Mouse (Mus musculus) kidney, embryonic 16.5 days (tissue): ENCODE results near the gene Snx29. TPM values are rescaled to one million over a fixed set of nuclear protein-coding genes. Genes with fewer than 3 reads are reported as not detected.
"Not testable (repeated sequence)": the region's sequence is repeated elsewhere in the genome, so short reads cannot be mapped to it uniquely, and the experiment has no call there.

Source experiments
- ATAC-seq: fragments of 200-750 bp; cut with Nextera tagmentation; 2 replicates; pipeline ENCODE4 v1.8.0; 2017; ENCODE audit warnings: moderate TSS enrichment; ENCODE audit not compliant: low FRiP score, low TSS enrichment
- H3K27ac ChIP-seq: fragments of 300-500 bp; sonication (generic); 2 replicates; pipeline ENCODE4 v1.5.1; 2014; ENCODE audit warnings: low read length
- H3K27me3 ChIP-seq: fragments of 300-500 bp; sonication (generic); 2 replicates; pipeline ENCODE4 v1.6.1; 2014; ENCODE audit warnings: low read length, control low read depth, mixed read lengths; ENCODE audit not compliant: insufficient read depth
- H3K36me3 ChIP-seq: fragments of 300-500 bp; sonication (generic); 2 replicates; pipeline ENCODE4 v1.6.1; 2014; ENCODE audit warnings: low read length, control low read depth, mixed read lengths; ENCODE audit not compliant: insufficient read depth
- H3K4me1 ChIP-seq: fragments of 300-500 bp; sonication (generic); 2 replicates; pipeline ENCODE4 v1.6.1; 2014; ENCODE audit warnings: low read length, control low read depth, mixed read lengths; ENCODE audit not compliant: insufficient read depth
- H3K4me2 ChIP-seq: fragments of 300-500 bp; sonication (generic); replicated peaks from 2 replicates; pipeline ENCODE4 v1.6.1; 2014; ENCODE audit warnings: low read depth, low read length
- H3K4me3 ChIP-seq: fragments of 300-500 bp; sonication (generic); 2 replicates; pipeline ENCODE4 v1.5.1; 2014; ENCODE audit warnings: mild to moderate bottlenecking, low read length
- H3K9ac ChIP-seq: fragments of 300-500 bp; sonication (generic); replicated peaks from 2 replicates; pipeline ENCODE4 v1.6.1; 2014; ENCODE audit warnings: low read length
- H3K9me3 ChIP-seq: fragments of 300-500 bp; sonication (generic); 2 replicates; pipeline ENCODE4 v1.6.1; 2016; ENCODE audit warnings: low read length, control low read depth
- WGBS: fragments of 180-500 bp; shearing (Covaris S2); extraction: QIAGEN DNeasy Blood & Tissue Kit; methylation state at CpG from one replicate; pipeline ENCODE4 v1.1.7; 2014; 5-methylcytosine and 5-hydroxymethylcytosine counted together
- polyA plus RNA-seq: library from polyadenylated mRNA; unstranded; fragments of >200 nt; fragmentation: Nextera tagmentation; extraction: Ambion mirVana; gene quantifications from 2 replicates; pipeline ENCODE4 v1.2.1, GENCODE M21; 2015

The Snx29 gene
- polyA plus RNA-seq, 1 experiment from 2014 or later, result 15.7 TPM

DNA sequence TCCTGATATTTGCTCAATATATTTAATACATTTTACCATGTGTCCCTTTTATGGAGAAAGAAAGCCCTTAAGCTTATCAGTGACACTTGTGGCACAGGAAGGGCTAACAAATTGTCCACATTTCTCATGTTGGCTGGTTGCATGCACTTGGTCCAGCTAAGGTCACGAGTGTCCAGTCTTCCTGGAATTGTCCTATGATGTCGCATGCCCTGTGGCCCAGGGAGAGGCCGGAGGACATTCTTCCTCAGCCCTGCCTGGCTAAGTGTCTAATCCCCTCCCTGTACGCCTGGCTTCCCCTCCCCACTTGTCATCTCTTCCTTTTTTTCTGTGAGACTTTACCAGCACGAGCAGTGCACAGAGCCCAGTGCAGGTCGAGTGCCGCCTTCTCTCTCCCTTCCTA, 29.2 kb downstream of the Snx29 start:
- no peak overlapping the region for H3K4me2 ChIP-seq
- no peak overlapping the region for H3K4me3 ChIP-seq
- H3K36me3 ChIP-seq, result no peaks in the 10 kb centered on the region
- no peak for ATAC-seq
- no peak overlapping the region for H3K27ac ChIP-seq
- no peaks in the 10 kb centered on the region for H3K27me3 ChIP-seq
- H3K9ac ChIP-seq, result no peak overlapping the region
- H3K4me1 ChIP-seq, result no peaks in the 10 kb centered on the region
- 81% methylated on average over 7 of the region's 7 CpGs for WGBS
- H3K9me3 ChIP-seq, result no peaks in the 10 kb centered on the region

DNA sequence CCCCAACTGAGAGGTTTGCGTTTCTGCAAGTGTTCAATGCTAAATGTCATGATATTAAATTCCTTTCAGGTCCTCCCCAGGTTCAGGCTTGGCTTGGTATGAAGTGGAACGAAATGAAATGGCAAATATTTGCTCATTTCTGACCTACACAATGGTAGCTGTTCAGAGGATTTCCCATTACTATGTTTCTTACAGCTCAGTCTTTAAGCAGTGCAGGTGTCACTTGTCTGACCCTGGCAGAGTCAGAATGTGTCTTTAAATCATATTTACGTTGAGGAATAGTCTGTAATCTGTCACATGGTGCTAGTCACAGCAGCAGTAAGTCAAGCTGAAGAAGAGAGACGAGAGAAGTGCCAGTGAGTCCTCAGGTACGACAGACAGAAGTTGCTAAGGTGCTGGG, 36.5 kb downstream of the Snx29 start:
- Histone ChIP-seq H3K9me3 (no peaks in the 10 kb centered on the region), H3K4me2 (no peak overlapping the region), H3K4me1 (no peaks in the 10 kb centered on the region), H3K27ac (no peak overlapping the region), H3K4me3 (no peak overlapping the region), H3K27me3 (no peaks in the 10 kb centered on the region), H3K36me3 (peaks cover 6% of the 10 kb centered on the region; the same call in 1 of the 2 replicates), H3K9ac (no peak overlapping the region)
- 59% methylated on average over 5 of the region's 5 CpGs for WGBS
- no peak for ATAC-seq

DNA sequence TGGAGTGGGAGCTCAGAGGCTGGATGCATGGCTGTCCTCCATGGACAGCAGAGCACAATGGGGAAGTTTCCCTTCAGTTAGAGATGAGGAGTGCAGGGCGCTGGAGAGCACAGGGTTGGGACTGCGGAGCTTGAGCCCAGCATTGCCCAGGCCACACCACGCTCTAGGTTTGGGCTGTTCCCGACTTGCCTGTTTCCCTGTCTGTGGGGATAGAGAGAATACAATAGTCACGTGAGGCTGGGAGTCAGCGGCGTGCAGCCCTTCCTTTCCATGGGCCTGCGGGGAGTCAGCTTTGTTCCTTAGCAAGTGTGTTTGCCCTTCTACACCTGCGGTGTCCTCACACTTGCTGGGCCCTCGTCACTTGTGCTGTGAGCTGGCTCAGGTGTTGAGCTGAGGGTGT, 37.2 kb downstream of the Snx29 start:
- Histone ChIP-seq H3K4me3 (no peak overlapping the region), H3K4me2 (no peak overlapping the region), H3K36me3 (peaks cover 6% of the 10 kb centered on the region; the same call in 1 of the 2 replicates), H3K27me3 (no peaks in the 10 kb centered on the region), H3K9ac (no peak overlapping the region), H3K9me3 (no peaks in the 10 kb centered on the region), H3K27ac (no peak overlapping the region), H3K4me1 (peaks cover 1% of the 10 kb centered on the region; the same call in 1 of the 2 replicates)
- no peak for ATAC-seq
- WGBS, result 58% methylated on average over 10 of the region's 10 CpGs

DNA sequence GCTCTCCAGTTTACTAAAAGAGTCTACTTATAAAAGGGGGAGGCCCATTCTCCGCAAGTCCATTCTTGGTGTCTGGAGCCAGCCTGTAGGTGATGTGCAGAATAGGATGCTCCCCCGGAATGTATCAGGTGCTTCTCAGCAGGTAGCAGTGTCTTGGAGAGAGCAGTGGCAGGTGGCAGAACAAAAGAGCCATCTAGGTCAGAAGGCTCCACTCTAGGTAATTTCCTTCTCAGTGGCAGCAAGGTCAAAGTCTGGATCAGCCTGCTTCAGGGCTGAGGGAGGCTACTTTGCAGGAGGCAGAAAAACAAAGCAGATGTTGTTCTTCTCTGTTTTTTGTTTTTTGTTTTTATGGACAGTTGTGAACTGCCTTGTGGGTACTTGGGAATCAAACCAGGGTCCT, 37.9 kb downstream of the Snx29 start:
- WGBS, result 91% methylated on average over 2 of the region's 2 CpGs
- H3K4me3 ChIP-seq, H3K4me1 ChIP-seq, H3K27ac ChIP-seq, H3K9me3 ChIP-seq, H3K27me3 ChIP-seq, ATAC-seq, H3K4me2 ChIP-seq, H3K9ac ChIP-seq, H3K36me3 ChIP-seq: not testable (repeated sequence)

DNA sequence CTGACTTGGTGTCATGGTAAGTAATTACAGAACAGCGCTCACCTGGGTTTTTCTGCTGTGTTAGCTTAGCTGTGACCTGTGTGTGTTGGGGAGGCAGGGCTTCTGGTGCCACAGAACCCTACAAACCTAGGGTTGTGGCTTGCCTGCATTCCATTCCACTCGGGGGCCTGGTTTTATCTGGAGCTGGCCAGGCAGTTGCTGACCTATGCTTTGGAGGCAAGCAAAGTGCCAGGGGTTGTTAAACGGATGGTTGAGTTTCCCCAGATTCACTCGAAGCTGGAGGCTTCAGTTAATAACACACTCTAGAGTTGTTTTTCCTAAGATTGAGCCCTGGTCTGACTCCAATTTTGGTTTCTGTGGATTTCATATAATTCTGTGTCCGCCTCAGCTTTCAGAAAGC, 42.9 kb downstream of the Snx29 start:
- Histone ChIP-seq H3K36me3 (0 out of 2 replicates have a peak, but pooled peaks cover 2% of the 10 kb centered on the region), H3K9me3 (no peaks in the 10 kb centered on the region), H3K27me3 (no peaks in the 10 kb centered on the region), H3K27ac (peak overlapping the region; percentile 92), H3K4me3 (no peak overlapping the region), H3K4me2 (no peak overlapping the region), H3K4me1 (peaks cover 31% of the 10 kb centered on the region), H3K9ac (no peak overlapping the region)
- 29% methylated on average over 5 of the region's 5 CpGs for WGBS
- ATAC-seq, result peak; percentile 88

DNA sequence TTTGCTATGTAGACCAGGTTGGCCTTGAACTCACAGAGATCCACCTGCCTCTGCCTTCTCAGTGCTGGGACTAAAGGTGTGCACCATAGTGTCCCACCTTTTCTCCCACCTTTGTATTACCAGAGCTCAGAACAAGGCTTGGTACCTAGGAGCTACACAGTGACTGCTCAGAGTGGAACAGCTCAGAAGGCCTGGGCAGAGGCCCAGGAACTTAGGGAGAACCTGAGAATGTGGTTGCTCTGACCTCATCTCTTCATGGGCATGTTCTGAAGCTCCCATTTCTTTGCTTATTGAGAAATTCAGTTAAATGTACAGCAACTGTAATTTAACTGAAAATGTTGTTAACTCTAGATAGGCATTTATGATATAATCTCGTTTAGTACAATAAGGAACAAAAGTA, 44.1 kb downstream of the Snx29 start:
- Histone ChIP-seq H3K36me3 (0 out of 2 replicates have a peak, but pooled peaks cover 2% of the 10 kb centered on the region), H3K9ac (no peak overlapping the region), H3K4me1 (peaks cover 31% of the 10 kb centered on the region), H3K4me3 (no peak overlapping the region), H3K9me3 (no peaks in the 10 kb centered on the region), H3K4me2 (no peak overlapping the region), H3K27me3 (no peaks in the 10 kb centered on the region), H3K27ac (peak overlapping the region; percentile 92; the same call in 1 of the 2 replicates)
- no peak for ATAC-seq
- 67% methylated on average over 1 of the region's 1 CpGs for WGBS

DNA sequence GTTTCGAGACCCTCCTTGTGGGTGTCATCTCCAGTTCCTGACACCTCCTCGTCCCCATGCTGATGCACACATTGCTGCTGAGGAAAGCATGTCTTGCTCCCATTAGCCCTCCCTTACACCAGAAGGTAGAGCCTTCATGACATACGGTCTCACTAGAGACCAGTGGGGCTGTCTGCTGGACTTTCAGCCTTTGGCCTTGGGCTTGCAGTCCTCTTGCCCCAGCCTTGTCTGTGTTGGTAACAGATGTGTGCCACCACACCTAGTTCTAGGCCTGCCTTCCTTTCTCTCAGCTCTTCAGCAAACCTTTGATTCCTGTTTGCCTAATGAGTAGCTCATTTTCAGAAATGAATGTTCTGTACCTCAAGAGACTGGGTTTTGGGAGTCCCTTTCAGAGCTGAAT, 45.7 kb downstream of the Snx29 start:
- H3K4me3 ChIP-seq, result no peak overlapping the region
- H3K36me3 ChIP-seq, result 0 out of 2 replicates have a peak, but pooled peaks cover 2% of the 10 kb centered on the region
- no peak overlapping the region for H3K4me2 ChIP-seq
- H3K27ac ChIP-seq, result peak overlapping the region; percentile 48; the same call in 1 of the 2 replicates
- H3K9ac ChIP-seq, result 0 out of 2 replicates have a peak overlapping the region, but pooled peaks have one; percentile 26
- 84% methylated on average over 3 of the region's 3 CpGs for WGBS
- no peaks in the 10 kb centered on the region for H3K9me3 ChIP-seq
- ATAC-seq, result no peak
- H3K27me3 ChIP-seq, result no peaks in the 10 kb centered on the region
- peaks cover 31% of the 10 kb centered on the region for H3K4me1 ChIP-seq

DNA sequence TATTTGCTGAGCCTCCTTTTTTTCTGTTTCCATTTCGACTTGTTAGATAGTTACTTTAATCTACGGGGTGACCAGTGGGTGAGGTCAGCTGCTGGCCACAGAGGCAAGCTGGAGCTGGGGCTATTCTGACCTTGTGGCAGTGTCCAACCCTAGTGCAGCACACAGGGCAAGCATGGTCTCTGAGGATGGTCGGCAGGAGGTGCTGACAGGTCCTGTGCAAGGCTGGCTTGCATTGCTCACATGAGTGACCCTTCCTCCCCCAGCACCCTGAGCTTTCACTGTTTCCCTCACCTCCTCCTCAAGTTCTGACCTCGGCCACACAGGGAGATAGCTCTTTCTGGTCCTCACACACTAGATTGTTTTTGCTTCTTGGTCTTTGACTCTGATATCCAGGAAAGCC, 46.5 kb downstream of the Snx29 start:
- peak overlapping the region; percentile 23; the same call in 1 of the 2 replicates for H3K9ac ChIP-seq

DNA sequence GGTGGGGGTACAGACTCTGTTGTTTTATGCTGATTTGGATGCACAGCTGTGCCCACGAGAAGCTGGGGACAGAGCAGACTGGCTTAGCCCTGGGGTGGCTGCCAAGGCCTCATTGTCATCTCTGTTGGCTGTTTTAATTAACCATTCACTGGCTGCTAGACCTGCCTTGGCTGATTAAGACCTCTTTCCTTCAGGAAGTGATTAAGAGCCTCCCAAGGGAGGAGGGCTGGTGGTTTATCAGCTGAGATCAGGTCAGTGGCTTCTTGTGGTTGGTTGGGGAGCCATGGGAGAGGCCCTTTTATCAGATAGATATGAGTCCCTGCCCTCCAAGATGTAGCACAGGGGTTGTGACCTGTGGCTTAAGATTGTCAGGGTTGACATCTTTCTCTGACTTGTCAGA, 46.9 kb downstream of the Snx29 start:
- WGBS, result 22% methylated on average over 1 of the region's 1 CpGs
- 0 out of 2 replicates have a peak, but pooled peaks have one; percentile 35 for ATAC-seq
- peak overlapping the region; percentile 48 for H3K27ac ChIP-seq

More for the DNA sequence above, 46.5 kb downstream of the Snx29 start:
- WGBS, result 34% methylated on average over 4 of the region's 4 CpGs
- ATAC-seq, result 0 out of 2 replicates have a peak, but pooled peaks have one; percentile 28
- Histone ChIP-seq H3K4me1 (peaks cover 31% of the 10 kb centered on the region), H3K4me3 (no peak overlapping the region), H3K36me3 (0 out of 2 replicates have a peak, but pooled peaks cover 2% of the 10 kb centered on the region), H3K9me3 (no peaks in the 10 kb centered on the region), H3K4me2 (no peak overlapping the region), H3K27ac (peak overlapping the region; percentile 48), H3K27me3 (no peaks in the 10 kb centered on the region)

DNA sequence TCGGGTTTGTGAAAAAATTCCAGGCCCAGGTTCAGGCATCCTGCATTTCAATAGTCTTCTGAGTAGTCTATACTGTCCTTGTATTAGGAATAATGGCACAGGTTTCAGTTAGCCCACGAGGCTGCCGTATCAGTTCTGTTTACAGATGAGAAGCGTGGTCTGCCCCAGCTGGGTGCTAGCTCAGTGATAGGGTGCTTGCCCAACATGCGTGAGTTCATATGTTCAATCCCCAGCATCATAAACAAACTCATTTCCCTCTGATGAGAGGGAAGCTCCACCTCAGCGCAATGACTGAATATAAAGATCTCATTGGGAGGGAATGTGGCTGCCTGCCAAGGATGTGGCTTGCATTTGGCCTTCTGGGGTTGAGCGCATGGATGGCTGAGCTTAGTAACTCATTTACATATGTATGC, 47.4 kb downstream of the Snx29 start:
- no peak overlapping the region for H3K4me3 ChIP-seq
- ATAC-seq, result no peak
- H3K9ac ChIP-seq, result no peak overlapping the region
- WGBS, result 71% methylated on average over 7 of the region's 7 CpGs
- no peak overlapping the region for H3K4me2 ChIP-seq
- no peaks in the 10 kb centered on the region for H3K9me3 ChIP-seq
- H3K27ac ChIP-seq, result peak overlapping the region; percentile 1; the same call in 1 of the 2 replicates
- H3K4me1 ChIP-seq, result peaks cover 28% of the 10 kb centered on the region
- H3K27me3 ChIP-seq, result no peaks in the 10 kb centered on the region
- H3K36me3 ChIP-seq, result 0 out of 2 replicates have a peak, but pooled peaks cover 2% of the 10 kb centered on the region

More for the DNA sequence above, 46.9 kb downstream of the Snx29 start:
- Histone ChIP-seq H3K36me3 (0 out of 2 replicates have a peak, but pooled peaks cover 2% of the 10 kb centered on the region), H3K4me2 (no peak overlapping the region), H3K4me3 (no peak overlapping the region), H3K9ac (no peak overlapping the region), H3K4me1 (peaks cover 31% of the 10 kb centered on the region), H3K27me3 (no peaks in the 10 kb centered on the region), H3K9me3 (no peaks in the 10 kb centered on the region)
